ENCODE assay signal across 11 mouse cellular contexts in genomic region chr11:62023494-62024233, GRCm38 (mm10).
DNase-seq lines count a peak whose midpoint lies in the region; ATAC-seq lines count a peak whose summit lies in the region.
"Had no signal": no experiment of that assay in that cellular context is flagged by ENCODE, and none has a peak within 500 bp of the region (broad histone marks: within the 10 kb centered on the region; RNA-seq: fewer than 3 reads in every experiment).

No protein-coding gene starts in this region.

- H3K9me3 ChIP-seq in heart, embryonic 14.5 days (ENCODE audit: control insufficient read depth, low read length) = no peaks in the 10 kb centered on the region
- H3K9me3 ChIP-seq in heart, embryonic 11.5 days (replicated peaks; ENCODE audit: control insufficient read depth, low read length) = no peaks in the 10 kb centered on the region
- H3K9me3 ChIP-seq in midbrain, embryonic 13.5 days = no peaks in the 10 kb centered on the region
- H3K9me3 ChIP-seq in midbrain, embryonic 16.5 days (replicated peaks; ENCODE audit: control insufficient read depth, low read length, poor library complexity, severe bottlenecking) = no peaks in the 10 kb centered on the region
- H3K9me3 ChIP-seq in heart, embryonic 16.5 days (replicated peaks; ENCODE audit: control insufficient read depth, low read length) = no peaks in the 10 kb centered on the region
- H3K9me3 ChIP-seq: liver, embryonic 15.5 days; neural tube, embryonic 15.5 days had no signal

- no peaks in the 10 kb centered on the region for H3K36me3 ChIP-seq in heart, embryonic 14.5 days (ENCODE audit: control insufficient read depth, insufficient read depth, low read length)
- H3K36me3 ChIP-seq in heart, embryonic 11.5 days (ENCODE audit: control insufficient read depth, insufficient read depth, low read length) = no peaks in the 10 kb centered on the region
- H3K36me3 ChIP-seq in midbrain, embryonic 13.5 days = no peaks in the 10 kb centered on the region
- no peaks in the 10 kb centered on the region for H3K36me3 ChIP-seq in midbrain, embryonic 16.5 days (ENCODE audit: control insufficient read depth, insufficient read depth, low read length)
- no peaks in the 10 kb centered on the region for H3K36me3 ChIP-seq in heart, embryonic 16.5 days (ENCODE audit: control insufficient read depth, insufficient read depth)
- H3K36me3 ChIP-seq: neural tube, embryonic 15.5 days had no signal

- H3K4me3 ChIP-seq in heart, embryonic 14.5 days (ENCODE audit: control insufficient read depth in 1 of 2, insufficient read depth in 1 of 2, low read depth in 1 of 2, low read length in 2 of 2) = no peak overlapping the region
- H3K4me3 ChIP-seq in heart, embryonic 11.5 days (ENCODE audit: low read depth, low read length) = no peak overlapping the region
- no peak overlapping the region for H3K4me3 ChIP-seq in midbrain, embryonic 13.5 days (replicated peaks)
- H3K4me3 ChIP-seq in midbrain, embryonic 16.5 days (ENCODE audit: low read depth, low read length) = no peak overlapping the region
- H3K4me3 ChIP-seq in heart, embryonic 16.5 days (ENCODE audit: low read length) = no peak overlapping the region
- H3K4me3 ChIP-seq: liver, embryonic 15.5 days; neural tube, embryonic 15.5 days had no signal

- no peaks in the 10 kb centered on the region for H3K27me3 ChIP-seq in heart, embryonic 14.5 days (ENCODE audit: control insufficient read depth, insufficient read depth, low read length)
- no peaks in the 10 kb centered on the region for H3K27me3 ChIP-seq in heart, embryonic 11.5 days (ENCODE audit: control insufficient read depth, insufficient read depth, low read length)
- no peaks in the 10 kb centered on the region for H3K27me3 ChIP-seq in midbrain, embryonic 13.5 days
- no peaks in the 10 kb centered on the region for H3K27me3 ChIP-seq in midbrain, embryonic 16.5 days (ENCODE audit: control insufficient read depth, insufficient read depth, low read depth, low read length)
- no peaks in the 10 kb centered on the region for H3K27me3 ChIP-seq in heart, embryonic 16.5 days (ENCODE audit: control insufficient read depth, insufficient read depth, low read length)
- H3K27me3 ChIP-seq: liver, embryonic 15.5 days; neural tube, embryonic 15.5 days had no signal

- H3K4me1 ChIP-seq in heart, embryonic 14.5 days (ENCODE audit: control insufficient read depth in 2 of 2, insufficient read depth in 2 of 2, low read length in 2 of 2) = peaks cover 0 to 14% of the 10 kb centered on the region in 2 experiments; a peak in 2 of 4 replicates
- no peaks in the 10 kb centered on the region for H3K4me1 ChIP-seq in heart, embryonic 11.5 days (ENCODE audit: control insufficient read depth, insufficient read depth, low read length)
- peaks cover 9% of the 10 kb centered on the region for H3K4me1 ChIP-seq in midbrain, embryonic 13.5 days (replicated peaks)
- peaks cover 7% of the 10 kb centered on the region for H3K4me1 ChIP-seq in midbrain, embryonic 16.5 days (ENCODE audit: control insufficient read depth, insufficient read depth, low read length)
- H3K4me1 ChIP-seq in heart, embryonic 16.5 days (ENCODE audit: control insufficient read depth, insufficient read depth, low read length) = no peaks in the 10 kb centered on the region

- intact Hi-C loops in left cerebral cortex, postnatal 36 days (cut with DNase I) = no loop called here

- no peak for ATAC-seq in heart, embryonic 14.5 days (ENCODE audit: insufficient number of reproducible peaks, insufficient read depth, low FRiP score, low read depth)
- no peak for ATAC-seq in heart, embryonic 11.5 days (replicated peaks; ENCODE audit: insufficient number of reproducible peaks, low FRiP score, low TSS enrichment)
- no peak for ATAC-seq in midbrain, embryonic 13.5 days
- ATAC-seq in midbrain, embryonic 16.5 days = no peak
- ATAC-seq in heart, embryonic 16.5 days (replicated peaks; ENCODE audit: extremely low read depth, insufficient read depth, low FRiP score) = no peak
- ATAC-seq in activated CD4-positive, CD25-positive, alpha-beta regulatory T cell, adult 4 months = no peak

- H3K4me2 ChIP-seq in heart, embryonic 14.5 days (ENCODE audit: low read length) = no peak overlapping the region
- H3K4me2 ChIP-seq in heart, embryonic 11.5 days = no peak overlapping the region
- no peak overlapping the region for H3K4me2 ChIP-seq in midbrain, embryonic 13.5 days (replicated peaks)
- no peak overlapping the region for H3K4me2 ChIP-seq in midbrain, embryonic 16.5 days (ENCODE audit: low read length)
- H3K4me2 ChIP-seq in heart, embryonic 16.5 days (ENCODE audit: low read depth, low read length) = no peak overlapping the region; the same call in 1 of the 2 replicates
- H3K4me2 ChIP-seq: liver, embryonic 15.5 days; neural tube, embryonic 15.5 days had no signal

- peak; percentile 40 to 49 for DNase-seq in lung, postnatal 4 days
- DNase-seq in left cerebral cortex, postnatal 36 days (ENCODE audit: low spot score in 2 of 2) = no peak
- DNase-seq: adrenal gland, postnatal 10 days had no signal

- 66% methylated on average over 12 of the region's 12 CpGs for WGBS in heart, embryonic 14.5 days
- WGBS in heart, embryonic 11.5 days (ENCODE audit: insufficient replicate concordance) = 73% methylated on average over 12 of the region's 12 CpGs
- WGBS in midbrain, embryonic 13.5 days = 84% methylated on average over 12 of the region's 12 CpGs
- 76% methylated on average over 12 of the region's 12 CpGs for WGBS in midbrain, embryonic 16.5 days
- 66% methylated on average over 12 of the region's 12 CpGs for WGBS in heart, embryonic 16.5 days

- H3K27ac ChIP-seq in heart, embryonic 14.5 days (replicated peaks in 1 of 2; ENCODE audit: control insufficient read depth in 1 of 2, insufficient read depth in 1 of 2, low read depth in 2 of 2, low read length in 2 of 2) = peak overlapping the region; percentile 63 to 65
- H3K27ac ChIP-seq in heart, embryonic 11.5 days (ENCODE audit: low read depth, low read length) = no peak overlapping the region
- peak overlapping the region; percentile 54 for H3K27ac ChIP-seq in midbrain, embryonic 13.5 days
- H3K27ac ChIP-seq in midbrain, embryonic 16.5 days (ENCODE audit: low read length) = no peak overlapping the region
- H3K27ac ChIP-seq in heart, embryonic 16.5 days (ENCODE audit: low read length) = peak overlapping the region; percentile 63
- H3K27ac ChIP-seq: liver, embryonic 15.5 days had no signal

- no peak overlapping the region for H3K9ac ChIP-seq in heart, embryonic 14.5 days (ENCODE audit: low read length)
- no peak overlapping the region for H3K9ac ChIP-seq in heart, embryonic 11.5 days (ENCODE audit: low read depth, low read length)
- no peak overlapping the region for H3K9ac ChIP-seq in midbrain, embryonic 13.5 days (replicated peaks)
- no peak overlapping the region for H3K9ac ChIP-seq in midbrain, embryonic 16.5 days (ENCODE audit: low read depth, low read length)
- H3K9ac ChIP-seq in heart, embryonic 16.5 days (ENCODE audit: low read length) = no peak overlapping the region
- H3K9ac ChIP-seq: liver, embryonic 15.5 days; neural tube, embryonic 15.5 days had no signal

Comparison
In these comparisons a context has a peak if more than half of its experiments do, and no peak if none do; other contexts are left out.
1. H3K27ac ChIP-seq: peak in heart, embryonic 14.5 days (2 of 2), midbrain, embryonic 13.5 days (single experiment) and heart, embryonic 16.5 days (single experiment); none in heart, embryonic 11.5 days (single experiment) and midbrain, embryonic 16.5 days (single experiment).
2. DNase-seq: peak in lung, postnatal 4 days (2 of 2); none in left cerebral cortex, postnatal 36 days (0 of 2).